Mouse (Mus musculus) inflammation-experienced regulatory T-cells, adult 6 months (primary cell): ENCODE measurements around the gene Mbd3. TPM values are rescaled to one million over a fixed set of nuclear protein-coding genes. Genes with fewer than 3 reads are reported as not detected.
"Not testable (repeated sequence)": the region's sequence is repeated elsewhere in the genome, so short reads cannot be mapped to it uniquely, and the experiment has no call there.

Source experiments
- ATAC-seq: one replicate; pipeline ENCODE4 v1.8.0; 2017
- polyA plus RNA-seq, 3 experiments: library from polyadenylated mRNA; unstranded; fragments of 100-300 nt; shearing (Covaris generic); gene quantifications; one replicate each; pipeline ENCODE4 v1.2.1; 2017

The Mbd3 gene
- polyA plus RNA-seq, 3 experiments from 2014 or later, result 19.2 to 30.4 (median 25.9) TPM

DNA sequence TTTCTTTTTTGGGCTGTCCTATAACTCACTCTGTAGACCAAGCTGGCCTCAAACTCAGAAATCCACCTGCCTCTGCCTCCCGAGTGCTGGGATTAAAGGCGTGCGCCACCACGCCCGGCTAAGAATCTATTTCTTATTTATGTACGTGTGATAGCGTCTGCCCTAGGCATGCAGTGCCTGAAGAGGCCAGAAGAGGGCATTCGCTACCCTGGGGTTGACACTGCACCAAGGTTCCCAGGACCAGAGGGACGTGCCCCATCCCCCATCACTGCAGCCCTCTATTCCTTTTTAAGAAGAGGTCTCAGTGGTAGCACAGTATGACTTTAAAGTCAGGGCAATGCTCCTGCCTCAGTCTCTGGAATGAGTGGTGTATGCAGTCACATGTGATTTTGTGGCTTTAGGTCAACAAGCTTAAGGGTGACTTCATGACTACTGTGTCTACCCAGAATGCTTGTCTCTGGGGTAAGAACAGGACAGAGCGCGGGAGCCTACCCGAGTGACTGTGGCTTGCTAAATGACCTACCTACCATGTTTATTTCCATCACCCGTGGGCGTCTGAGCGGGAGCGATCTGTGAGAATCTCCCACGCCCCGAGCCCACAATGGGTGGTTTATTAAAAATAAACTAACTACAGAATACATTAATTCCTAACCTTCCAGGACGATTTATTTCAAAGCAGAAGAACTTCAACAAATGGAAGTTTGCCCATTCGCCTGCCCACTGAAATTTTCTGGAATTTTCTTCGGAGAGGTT, 29.2 kb downstream of the Mbd3 start:
- ATAC-seq, result no peak

DNA sequence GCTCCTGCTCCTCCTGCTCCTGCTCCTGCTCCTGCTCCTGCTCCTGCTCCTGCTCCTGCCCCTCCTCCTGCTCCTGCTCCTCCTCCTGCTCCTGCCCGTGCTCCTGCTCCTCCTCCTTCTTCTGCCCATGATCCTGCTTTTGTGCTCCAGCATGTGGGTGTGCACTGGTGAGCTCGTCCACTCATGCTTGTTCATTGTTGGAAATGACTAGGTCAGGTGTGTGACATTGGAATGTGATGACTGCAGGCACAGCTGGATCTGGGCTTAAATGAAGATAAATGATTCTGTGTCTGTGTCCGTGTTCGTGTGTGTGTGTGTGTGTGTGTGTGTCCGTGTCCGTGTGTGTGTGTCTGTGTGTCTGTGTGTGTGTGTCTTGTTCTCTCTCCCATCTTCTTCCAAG, 31.0 kb downstream of the Mbd3 start:
- ATAC-seq, result peak; percentile 50

GRCm38 (mm10) chr10:80367954-80368353, 31.4 kb downstream of the Mbd3 start:
- no peak for ATAC-seq

- ATAC-seq, result no peak
Measured at GRCm38 (mm10) chr10:80365736-80366135, 33.6 kb downstream of the Mbd3 start.

DNA sequence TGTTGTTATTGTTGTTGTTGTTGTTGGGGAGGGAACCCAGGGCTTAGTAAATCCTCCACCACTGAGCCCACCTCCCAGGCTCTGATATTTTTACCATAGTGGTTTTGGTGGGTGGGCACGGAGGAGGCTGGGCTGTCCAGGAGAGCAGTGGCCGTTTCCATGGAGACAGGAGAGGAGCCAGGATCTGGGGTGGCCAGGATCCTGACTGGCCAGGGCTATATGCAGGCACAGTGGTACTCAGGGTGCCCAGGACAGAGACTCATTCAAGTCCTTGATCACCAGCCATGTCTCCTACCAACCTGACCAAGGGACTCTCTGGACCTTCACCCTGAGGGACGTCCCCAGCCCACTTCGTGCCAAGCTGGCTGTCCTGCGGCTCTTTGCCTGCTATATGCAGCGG, 35.6 kb downstream of the Mbd3 start:
- ATAC-seq, result no peak

GRCm38 (mm10) chr10:80357994-80358639, 41.2 kb downstream of the Mbd3 start:
- ATAC-seq, result no peak

GRCm38 (mm10) chr10:80357336-80357735, 42.0 kb downstream of the Mbd3 start:
- ATAC-seq, result no peak

DNA sequence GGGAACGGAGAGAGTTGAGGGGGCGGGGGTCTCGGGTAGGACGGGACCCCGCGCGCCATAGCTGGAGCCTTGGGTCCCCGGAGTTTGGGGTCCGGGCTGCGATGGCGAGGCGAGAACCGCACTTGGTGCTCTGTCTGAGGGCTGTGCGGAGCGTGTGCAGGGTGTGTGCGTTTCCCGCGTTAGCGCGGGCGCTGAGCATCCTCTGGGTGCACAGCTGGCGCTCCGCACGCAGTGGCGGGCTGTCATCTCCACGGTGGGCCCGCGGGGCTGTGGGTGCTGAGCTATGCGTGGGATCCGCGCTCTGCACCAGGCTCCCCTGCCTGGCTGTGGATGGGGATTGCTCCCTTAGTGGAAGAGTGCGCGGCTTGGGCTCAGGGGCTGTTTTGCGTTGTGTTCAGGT, 42.6 kb downstream of the Mbd3 start:
- no peak for ATAC-seq

DNA sequence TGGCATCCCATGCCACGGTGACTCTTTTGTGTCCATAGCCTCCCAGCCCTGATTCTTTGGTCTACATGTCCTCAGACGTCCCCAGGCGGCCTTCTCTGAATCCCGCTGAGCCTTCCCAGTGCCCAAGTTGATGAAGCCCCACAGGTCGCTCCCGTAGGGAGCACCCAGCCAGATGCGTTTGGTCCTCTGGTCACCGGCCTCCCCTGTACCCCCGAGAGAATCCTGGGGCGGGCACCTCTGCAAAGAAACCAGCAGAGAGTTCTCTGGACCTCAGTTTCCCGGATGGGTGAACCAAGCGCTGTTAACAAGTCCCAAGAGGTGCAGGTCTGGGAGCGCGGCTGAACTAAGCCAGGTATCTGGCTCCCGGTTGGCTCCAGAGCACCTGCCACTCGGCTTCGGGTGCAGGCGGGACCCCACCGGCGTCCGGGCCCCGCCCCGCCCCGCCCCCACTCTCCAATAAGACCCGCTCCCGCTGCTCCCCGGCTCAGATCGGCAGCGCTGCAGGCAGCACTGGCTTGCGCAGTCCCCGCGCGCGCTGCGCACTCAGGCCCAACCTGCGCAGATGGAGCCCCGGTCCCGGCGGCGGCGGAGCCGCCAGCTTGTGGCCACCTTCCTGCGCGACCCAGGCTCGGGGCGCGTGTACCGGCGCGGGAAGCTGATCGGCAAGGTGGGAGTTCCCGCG, 43.2 kb downstream of the Mbd3 start, which contains the start of gene Plk5:
Gene Plk5, plus strand, starts transcription at position 459 of the 682 bp plus-strand sequence.
- ATAC-seq, result no peak

DNA sequence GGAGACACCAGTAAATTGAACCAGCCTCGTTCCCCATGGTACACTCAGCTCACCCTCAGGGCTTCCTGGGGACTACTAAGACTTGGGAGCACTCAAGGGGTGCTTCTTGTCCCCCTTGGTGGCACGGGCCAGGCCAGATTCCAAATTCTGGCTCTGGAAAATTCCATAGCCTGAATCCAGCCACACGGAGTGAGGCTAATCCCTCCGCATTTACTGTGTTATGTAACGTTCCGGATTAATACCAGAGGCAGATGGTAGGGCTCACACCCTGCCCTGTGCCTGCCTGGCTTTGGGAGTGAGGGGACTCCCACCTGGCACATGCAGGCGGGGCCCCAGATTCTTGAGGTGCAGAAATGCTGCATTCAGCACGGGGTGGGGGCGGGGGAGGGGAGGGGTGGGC, 43.9 kb downstream of the Mbd3 start:
- no peak for ATAC-seq

DNA sequence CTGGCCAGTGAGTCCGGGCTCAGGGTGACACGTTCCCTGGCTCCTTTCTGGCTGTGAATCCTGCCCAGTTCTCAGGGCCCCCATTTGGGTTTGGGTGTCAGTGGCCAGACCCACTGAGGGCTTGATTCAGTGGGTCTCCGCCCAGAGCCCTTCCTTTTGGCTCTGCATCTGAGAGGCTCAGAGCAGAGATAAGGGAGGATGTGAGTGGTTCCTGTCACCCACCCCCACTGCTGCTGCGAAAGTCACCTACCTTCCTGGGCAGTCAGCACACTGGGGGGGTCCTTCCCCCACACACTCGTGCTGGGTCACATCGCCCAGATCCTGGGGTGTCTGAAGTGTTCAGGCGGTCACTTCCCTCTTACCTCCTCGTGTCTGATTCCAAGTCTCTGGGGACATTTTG, 46.6 kb downstream of the Mbd3 start:
- ATAC-seq, result no peak

DNA sequence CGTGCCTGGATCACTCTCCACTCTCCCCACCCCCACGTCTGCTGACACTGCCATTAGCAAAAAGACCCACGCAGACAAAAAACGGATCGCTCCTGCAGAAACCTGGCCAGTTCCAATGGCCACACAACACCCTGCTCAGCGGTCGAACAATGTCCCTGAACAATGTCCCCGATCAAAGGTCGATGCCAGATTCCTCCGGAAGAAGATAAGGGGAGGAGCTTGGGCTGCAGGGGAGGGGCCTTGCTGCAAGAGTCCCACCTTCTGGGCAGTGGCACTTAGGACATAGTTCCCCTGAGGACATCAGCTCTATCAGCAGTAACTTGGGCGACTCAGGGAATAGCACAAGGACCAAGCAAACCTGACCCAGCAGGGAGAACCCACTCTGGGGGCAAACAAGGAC, 47.5 kb downstream of the Mbd3 start:
- no peak for ATAC-seq

DNA sequence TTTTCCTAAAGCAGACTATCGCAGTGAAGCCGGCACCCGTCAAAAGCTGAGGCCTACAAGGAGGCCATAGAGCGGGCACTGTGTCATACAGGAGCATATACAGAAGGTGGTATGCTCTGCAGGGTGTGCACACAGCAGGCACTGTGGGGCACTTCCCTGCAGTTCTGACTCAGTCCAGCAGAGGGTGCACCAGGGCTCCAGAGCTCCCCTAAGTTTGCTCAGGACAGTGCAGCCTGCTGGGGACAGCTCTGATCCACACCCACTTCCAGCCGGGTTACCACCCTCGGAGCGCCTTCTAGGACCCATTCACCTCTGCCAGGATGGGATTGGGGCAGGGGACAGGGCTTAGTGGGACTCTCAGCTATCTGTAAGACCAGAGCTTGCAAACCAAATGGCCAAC, 49.1 kb downstream of the Mbd3 start:
- peak; percentile 79 for ATAC-seq

GRCm38 (mm10) chr10:80348981-80349380, 50.4 kb downstream of the Mbd3 start:
- ATAC-seq, result no peak

DNA sequence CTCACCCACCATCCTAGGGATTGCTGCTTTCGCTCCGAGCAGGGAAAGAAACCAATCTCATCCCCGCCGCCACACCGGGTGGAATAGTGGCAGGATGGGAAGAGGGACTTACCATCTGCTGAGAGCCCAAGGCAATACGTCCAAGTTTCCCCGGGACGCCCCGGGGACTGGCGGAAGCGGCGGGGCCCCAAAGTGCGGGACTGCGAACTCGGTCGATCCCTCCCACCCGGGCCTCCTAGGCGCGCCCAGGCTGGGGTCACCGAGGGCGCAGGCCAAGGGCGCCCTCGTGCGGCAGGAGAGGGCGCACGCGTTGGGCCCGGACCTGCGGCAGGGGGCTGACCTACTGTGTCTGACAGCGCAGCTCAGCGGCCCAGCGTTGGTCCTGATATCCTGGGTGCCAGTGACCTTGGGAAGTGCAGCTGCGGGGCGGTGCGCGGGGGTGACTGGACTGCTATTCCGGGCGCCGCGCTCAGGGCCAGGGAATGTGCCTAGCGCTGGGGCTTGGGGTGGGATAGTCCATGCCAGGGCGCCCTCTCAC, 51.0 kb downstream of the Mbd3 start, which contains the start of gene Adamtsl5:
Gene Adamtsl5, minus strand, starts transcription at position 169 of the 538 bp plus-strand sequence.
- ATAC-seq, result peak; percentile 46

DNA sequence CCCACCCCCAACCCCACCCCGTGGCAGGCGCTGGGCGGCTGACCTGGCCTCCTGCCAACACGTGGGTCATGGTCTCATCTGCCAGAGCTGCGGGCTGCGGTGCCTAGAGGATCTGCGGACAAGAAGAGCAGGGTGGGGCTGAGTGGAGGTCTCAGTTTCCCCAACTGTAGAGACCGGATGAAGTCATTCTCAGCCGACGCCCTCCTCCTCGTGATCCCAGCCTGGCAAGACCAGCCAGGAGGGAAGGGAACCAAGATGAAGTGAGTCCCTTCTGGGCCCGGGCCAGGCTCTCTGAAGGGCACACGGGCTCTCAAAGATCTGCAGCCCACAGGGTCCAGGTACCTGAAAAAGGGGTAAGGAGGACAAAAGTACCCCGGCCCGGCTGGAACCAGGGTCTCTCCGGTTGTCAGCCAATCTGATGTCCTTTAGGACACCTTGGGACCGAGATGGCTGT, 51.8 kb downstream of the Mbd3 start:
- ATAC-seq, result no peak

DNA sequence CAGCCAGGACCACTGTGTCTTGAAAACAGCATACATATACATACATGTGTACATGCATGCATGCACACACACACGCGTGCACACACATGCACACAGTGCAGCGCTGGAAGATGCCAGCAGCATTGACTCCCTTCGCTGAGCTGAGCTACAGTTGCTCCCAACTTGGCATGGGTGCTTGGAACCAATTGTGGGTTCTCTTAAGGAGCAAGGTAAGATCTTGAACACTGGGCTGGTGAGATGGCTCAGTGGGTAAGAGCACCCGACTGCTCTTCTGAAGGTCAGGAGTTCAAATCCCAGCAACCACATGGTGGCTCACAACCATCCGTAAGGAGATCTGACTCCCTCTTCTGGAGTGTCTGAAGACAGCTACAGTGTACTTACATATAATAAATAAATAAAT, 53.4 kb downstream of the Mbd3 start:
- not testable (repeated sequence) for ATAC-seq

GRCm38 (mm10) chr10:80345122-80345521, 54.2 kb downstream of the Mbd3 start:
- no peak for ATAC-seq

GRCm38 (mm10) chr10:80344131-80344661, 55.2 kb downstream of the Mbd3 start:
- ATAC-seq, result no peak

DNA sequence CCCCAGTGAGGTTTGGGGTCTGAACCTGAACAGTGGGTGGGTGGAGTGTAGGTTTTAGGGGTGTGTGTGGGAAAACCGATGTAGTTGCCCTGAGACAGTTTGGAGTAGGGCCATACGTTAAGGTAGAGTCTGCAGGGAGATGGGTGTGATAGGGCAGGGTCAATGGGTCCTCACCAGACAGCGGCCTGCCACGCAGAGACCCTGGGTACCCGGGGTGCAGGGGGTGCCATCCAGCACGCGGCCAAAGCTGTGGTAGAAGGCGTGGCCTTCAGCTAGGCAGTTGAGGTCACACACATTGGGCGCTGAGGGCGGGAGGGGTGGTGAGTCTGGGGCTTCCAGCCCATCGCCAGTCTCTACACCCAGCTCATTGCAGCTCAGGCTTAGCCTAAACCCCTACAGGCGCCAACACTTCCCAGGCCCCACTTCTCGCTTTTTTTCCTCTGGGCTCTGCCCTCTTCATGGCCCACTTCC, 55.9 kb downstream of the Mbd3 start:
- ATAC-seq, result no peak

DNA sequence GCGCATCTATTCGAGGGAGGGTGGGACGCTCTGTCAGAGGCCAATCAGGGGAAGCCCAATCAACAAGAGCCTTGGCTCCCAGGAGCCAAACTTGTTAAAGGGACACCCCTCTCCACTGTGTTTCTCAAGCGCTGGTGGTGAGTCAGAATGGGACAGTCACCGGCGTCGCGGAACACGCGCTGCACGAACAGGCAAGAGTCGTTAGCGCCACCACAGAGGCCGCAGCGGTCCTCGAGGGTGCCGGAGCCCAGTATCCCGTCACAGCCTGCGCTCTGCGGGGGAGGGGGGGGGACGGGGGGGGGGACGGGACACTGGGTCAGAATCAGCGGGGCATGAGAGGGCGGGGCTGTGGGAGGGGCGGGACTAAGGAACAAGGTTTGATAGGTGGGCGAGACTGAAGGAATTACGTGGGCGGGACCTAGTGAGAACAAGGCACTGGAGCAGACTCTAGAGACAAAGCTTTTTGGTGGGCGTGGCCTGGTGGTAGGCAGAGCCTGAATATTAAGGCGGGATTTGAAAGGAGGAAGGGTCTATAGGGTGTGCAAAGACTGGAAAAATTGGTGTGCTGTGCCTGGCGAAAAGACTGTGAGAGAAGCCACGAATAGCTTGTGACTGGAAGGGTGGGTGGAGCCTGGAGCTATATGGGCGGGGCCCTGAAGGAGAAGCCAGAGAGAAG, 56.5 kb downstream of the Mbd3 start:
- peak; percentile 75 for ATAC-seq
